Mouse (Mus musculus) large intestine, adult 2 months (tissue): ENCODE data around the gene Crat. TPM values are rescaled to one million over a fixed set of nuclear protein-coding genes. Genes with fewer than 3 reads are reported as not detected.

Source experiments
- DNase-seq: peaks from one replicate; pipeline ENCODE4 v3.0.0-alpha.2; 2012; ENCODE audit warnings: low read depth, low spot score
- WGBS: fragments of 180-500 bp; shearing (Covaris S2); methylation state at CpG from one replicate; pipeline ENCODE4 v1.1.7; 2018; 5-methylcytosine and 5-hydroxymethylcytosine counted together
- polyA plus RNA-seq: library from polyadenylated mRNA; depleted of rRNA; stranded (reverse); fragments of >200 nt; gene quantifications from 2 replicates; pipeline ENCODE4 v1.2.3, GENCODE M21; 2012

Gene Crat
- polyA plus RNA-seq, 1 experiment, result 45.4 TPM

DNA sequence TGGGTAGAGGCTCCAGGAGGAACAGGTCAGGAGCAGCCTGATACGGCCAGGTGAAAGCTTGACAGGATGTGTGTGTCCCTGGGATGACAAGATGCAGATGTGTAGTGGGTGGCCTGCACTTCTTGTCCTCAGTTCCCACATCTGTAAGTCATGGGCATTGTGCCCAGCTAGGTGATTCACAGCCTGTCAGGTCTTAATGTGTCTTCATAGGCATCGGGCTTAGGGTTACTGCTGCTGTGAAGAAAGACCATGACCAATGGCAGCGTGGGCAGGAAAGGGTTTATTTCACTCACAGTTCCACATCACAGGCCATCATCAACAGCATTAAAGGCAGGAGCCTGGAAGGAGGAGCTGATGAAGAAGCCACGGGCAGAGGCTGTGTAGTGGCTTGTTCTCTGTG is 30.0 kb downstream of the Crat start:
- WGBS, result 82% methylated on average over 4 of the region's 4 CpGs

DNA sequence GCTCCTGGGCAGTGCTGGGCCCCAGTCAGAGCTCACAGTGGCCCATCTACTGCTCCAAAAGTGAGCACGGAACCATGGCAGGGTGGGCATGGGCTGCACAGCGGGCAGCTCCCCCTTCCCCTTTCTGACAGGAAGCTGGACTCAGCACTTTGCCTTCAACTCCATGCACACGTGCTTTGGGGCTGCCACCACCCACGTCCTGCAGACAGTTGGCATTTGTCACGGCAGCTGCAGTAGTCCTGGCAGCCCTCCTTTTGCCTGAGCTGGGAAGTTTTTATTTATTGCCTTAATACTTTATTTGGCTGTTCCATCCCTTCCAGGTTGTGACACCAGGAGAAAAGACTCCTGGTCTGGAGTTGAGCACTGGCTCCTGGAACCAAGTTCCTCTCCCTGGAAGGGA is 30.8 kb downstream of the Crat start:
- DNase-seq, result no peak
- WGBS, result 70% methylated on average over 5 of the region's 5 CpGs

More for the DNA sequence above, 30.0 kb downstream of the Crat start:
- no peak for DNase-seq

GRCm38 (mm10) chr2:30381377-30381725 is 34.3 kb downstream of the Crat start:
- 39% methylated on average over 4 of the region's 4 CpGs for WGBS
- DNase-seq, result no peak

DNA sequence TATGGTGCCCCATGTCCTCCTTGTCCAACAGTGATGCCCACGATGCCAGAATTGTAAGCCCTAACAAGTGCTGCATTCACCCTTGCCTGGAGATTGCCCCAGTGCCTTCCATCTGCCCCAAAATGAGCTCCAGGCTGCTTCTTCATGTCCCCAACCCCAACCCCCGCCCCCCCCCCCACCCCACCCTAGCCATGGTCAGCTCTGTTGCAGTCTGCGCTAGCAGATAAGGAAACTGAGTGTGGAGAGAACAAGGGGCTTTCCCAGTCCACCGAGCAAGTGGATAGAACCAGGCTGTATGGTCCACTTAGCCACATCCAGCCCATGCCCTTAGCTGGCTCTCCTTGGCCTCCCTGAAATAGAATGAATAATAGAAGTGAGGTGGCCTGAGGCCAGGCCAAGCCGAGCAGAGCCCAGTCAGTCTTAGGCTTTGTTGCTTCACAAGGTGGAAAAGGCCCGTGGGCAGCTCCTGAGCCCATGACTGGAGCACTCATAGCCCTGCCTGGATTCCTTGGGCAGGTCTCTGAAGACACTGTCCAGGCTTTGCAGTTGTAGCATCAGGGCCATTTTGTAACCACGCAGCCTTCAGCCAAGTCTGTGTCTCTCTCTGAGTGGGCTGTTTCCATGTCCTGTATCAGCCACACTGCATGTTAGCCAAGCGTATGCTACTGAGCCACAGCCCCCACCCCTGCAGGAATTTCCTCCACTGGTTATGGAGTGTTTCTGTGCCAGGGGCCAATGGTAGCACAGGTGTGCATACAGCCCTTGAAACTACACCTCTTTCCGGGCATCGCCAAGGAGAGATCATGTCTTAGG is 34.8 kb downstream of the Crat start:
- DNase-seq, result no peak
- 68% methylated on average over 10 of the region's 10 CpGs for WGBS

GRCm38 (mm10) chr2:30379307-30379706 is 36.3 kb downstream of the Crat start:
- WGBS, result 80% methylated on average over 7 of the region's 7 CpGs
- DNase-seq, result no peak

GRCm38 (mm10) chr2:30377721-30378120 is 37.9 kb downstream of the Crat start:
- no peak for DNase-seq
- 63% methylated on average over 5 of the region's 5 CpGs for WGBS

- DNase-seq, result no peak
- 93% methylated on average over 10 of the region's 10 CpGs for WGBS
Measured at GRCm38 (mm10) chr2:30375893-30376292, 39.7 kb downstream of the Crat start.

- WGBS, result 95% methylated on average over 5 of the region's 5 CpGs
- DNase-seq, result no peak
Measured at GRCm38 (mm10) chr2:30372726-30373125, 42.9 kb downstream of the Crat start.

DNA sequence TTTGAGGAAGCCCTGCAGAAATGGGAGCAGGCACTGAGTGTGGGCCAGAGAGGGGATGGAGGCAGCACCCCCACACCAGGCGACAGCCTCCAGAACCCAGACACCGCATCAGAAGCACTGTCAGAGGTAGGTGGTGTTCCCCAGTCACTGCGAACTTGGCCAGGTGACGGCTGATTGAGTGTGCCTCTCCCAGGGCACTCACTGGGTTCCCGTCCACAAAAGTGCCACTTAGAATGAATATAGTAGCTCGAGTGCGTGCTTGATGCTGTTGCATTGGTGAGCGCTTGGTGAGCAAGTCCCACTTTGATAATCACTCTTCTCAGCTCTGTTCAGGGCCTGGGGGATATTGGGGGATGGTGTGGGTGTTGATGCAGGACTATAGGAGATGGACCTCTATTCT is 44.1 kb downstream of the Crat start:
- DNase-seq, result no peak
- WGBS, result 97% methylated on average over 8 of the region's 8 CpGs

GRCm38 (mm10) chr2:30366203-30366602 is 49.4 kb downstream of the Crat start:
- WGBS, result 59% methylated on average over 5 of the region's 5 CpGs
- DNase-seq, result no peak

- WGBS, result 82% methylated on average over 2 of the region's 2 CpGs
- no peak for DNase-seq
Measured at GRCm38 (mm10) chr2:30365281-30366069, 50.1 kb downstream of the Crat start.

GRCm38 (mm10) chr2:30363773-30364650 is 51.6 kb downstream of the Crat start, which contains the start of gene Miga2:
TSS of gene Miga2 (plus strand) at chr2:30364233.
- WGBS, result under 1% methylated on average over 54 of the region's 54 CpGs
- DNase-seq, result peak; percentile 98

- 79% methylated on average over 5 of the region's 5 CpGs for WGBS
- no peak for DNase-seq
Measured at GRCm38 (mm10) chr2:30362865-30363264, 52.7 kb downstream of the Crat start.

DNA sequence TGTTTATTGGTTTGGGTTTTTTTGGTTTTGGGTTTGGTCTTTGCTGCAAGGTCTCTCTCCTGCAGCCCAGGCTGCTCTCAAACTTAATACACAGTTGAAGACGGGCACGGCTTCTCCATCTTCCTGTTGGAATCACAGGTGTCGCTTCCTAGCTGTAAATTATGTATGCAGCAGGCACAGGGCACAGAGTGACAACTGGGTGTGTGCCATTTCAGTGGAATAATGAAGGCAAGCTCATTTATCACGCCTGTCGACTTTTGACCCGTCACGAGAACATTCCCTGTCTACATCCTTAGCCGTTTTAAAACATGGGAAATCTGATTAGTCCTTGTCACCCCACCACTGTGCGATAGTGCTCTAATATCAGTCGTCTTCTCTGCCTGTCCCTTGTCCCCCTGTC is 55.0 kb downstream of the Crat start:
- peak; percentile 62 for DNase-seq
- 32% methylated on average over 10 of the region's 10 CpGs for WGBS

- DNase-seq, result no peak
- WGBS, result 1% methylated on average over 60 of the region's 73 CpGs
Measured at GRCm38 (mm10) chr2:30358533-30359531, 56.8 kb downstream of the Crat start, which contains the start of gene Sh3glb2. TSS of gene Sh3glb2 (minus strand) at chr2:30359337.

DNA sequence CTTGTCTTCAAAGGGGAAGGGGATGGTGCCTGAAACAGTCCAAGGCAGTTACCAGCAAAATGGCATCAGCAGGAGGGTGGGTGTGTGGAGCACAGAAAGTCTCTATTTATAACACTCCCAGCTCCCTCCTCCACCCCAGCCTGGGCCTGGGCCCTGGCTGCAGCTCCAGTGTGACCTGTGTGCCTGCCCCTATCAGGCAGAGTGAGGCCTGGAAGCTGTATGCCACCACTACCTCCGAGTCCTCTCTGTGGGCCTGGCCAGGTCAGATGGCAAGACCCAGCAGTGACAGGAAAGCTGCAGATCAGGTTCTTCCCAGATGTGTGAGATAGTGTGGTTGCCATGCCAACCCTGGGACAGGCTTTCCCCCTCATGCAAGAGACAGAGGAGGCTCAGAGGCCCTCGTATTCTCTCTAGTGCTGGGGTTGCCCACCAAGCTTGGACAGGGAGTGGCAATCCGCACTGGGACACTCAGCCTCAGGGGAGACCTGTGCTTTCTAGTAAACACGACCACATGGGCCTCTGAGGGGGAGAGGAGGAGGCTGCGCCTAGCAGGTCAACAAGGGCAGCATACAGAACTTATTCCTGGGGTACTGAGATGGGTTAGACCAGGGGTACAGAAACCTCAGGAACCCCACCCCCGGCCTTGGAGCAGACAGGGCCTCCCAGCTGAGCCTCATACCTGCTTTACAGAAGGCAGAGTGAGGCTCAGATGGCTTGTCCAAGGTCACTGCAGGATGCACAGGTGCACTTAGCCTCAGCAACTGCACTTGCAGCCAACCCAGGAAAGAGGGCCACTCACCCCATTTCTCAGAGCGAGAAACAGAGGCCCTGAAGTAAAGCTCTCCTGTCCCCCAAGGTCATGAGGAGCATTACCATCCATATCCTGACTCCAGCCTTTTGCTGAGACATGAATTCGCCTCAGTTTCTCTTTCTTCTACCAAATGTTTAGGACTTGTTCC is 57.8 kb downstream of the Crat start:
- no peak for DNase-seq
- 56% methylated on average over 8 of the region's 8 CpGs for WGBS

- WGBS, result 60% methylated on average over 9 of the region's 9 CpGs
- no peak for DNase-seq
Measured at GRCm38 (mm10) chr2:30356906-30357305, 58.7 kb downstream of the Crat start.

- no peak for DNase-seq
- WGBS, result 57% methylated on average over 4 of the region's 4 CpGs
Measured at GRCm38 (mm10) chr2:30356266-30356665, 59.3 kb downstream of the Crat start.
